Mouse (Mus musculus) heart, adult 8-10 months (tissue): ENCODE measurements around the gene Slc13a4. TPM values are rescaled to one million over a fixed set of nuclear protein-coding genes. Genes with fewer than 3 reads are reported as not detected.
A peak's percentile ranks its signal among the peaks of the same experiment; 100 is the strongest.

Experiments
- DNase-seq: peaks from one replicate; pipeline ENCODE4 v3.0.0; 2022; ENCODE audit warnings: low spot score
- total RNA-seq, 4 experiments: library from RNA; stranded (reverse); gene quantifications; 2 replicates each; pipeline ENCODE4 v1.2.4; 2022

The Slc13a4 gene
- total RNA-seq, 4 experiments from 2014 or later, result 0.14 to 0.37 TPM; not detected in 2

GRCm38 (mm10) chr6:35303355-35303900, 4.5 kb downstream of the Slc13a4 start:
- DNase-seq, result no peak

- no peak for DNase-seq
These were observed 5.3 kb downstream of the Slc13a4 start for GRCm38 (mm10) chr6:35302581-35302980.

GRCm38 (mm10) chr6:35298323-35298722, 9.6 kb downstream of the Slc13a4 start:
- peak; percentile 19 for DNase-seq

- DNase-seq, result no peak
These were observed 10.3 kb downstream of the Slc13a4 start for GRCm38 (mm10) chr6:35297516-35298227.

GRCm38 (mm10) chr6:35297001-35297400, 10.9 kb downstream of the Slc13a4 start:
- peak; percentile 70 for DNase-seq

GRCm38 (mm10) chr6:35294964-35295363, 13.0 kb downstream of the Slc13a4 start:
- no peak for DNase-seq

GRCm38 (mm10) chr6:35289676-35290075, 18.3 kb downstream of the Slc13a4 start:
- no peak for DNase-seq

- no peak for DNase-seq
These were observed 19.0 kb downstream of the Slc13a4 start for GRCm38 (mm10) chr6:35288920-35289319.

- peak; percentile 48 for DNase-seq
These were observed 19.7 kb downstream of the Slc13a4 start for GRCm38 (mm10) chr6:35288114-35288761.

- no peak for DNase-seq
These were observed 28.6 kb downstream of the Slc13a4 start for GRCm38 (mm10) chr6:35279306-35279705.

- DNase-seq, result no peak
These were observed 29.9 kb downstream of the Slc13a4 start for GRCm38 (mm10) chr6:35277903-35278587.

GRCm38 (mm10) chr6:35273391-35274082, 34.4 kb downstream of the Slc13a4 start:
- DNase-seq, result no peak

GRCm38 (mm10) chr6:35271868-35272765, 35.8 kb downstream of the Slc13a4 start:
- no peak for DNase-seq

- DNase-seq, result no peak
These were observed 36.7 kb downstream of the Slc13a4 start for GRCm38 (mm10) chr6:35271094-35271855.

GRCm38 (mm10) chr6:35269643-35270042, 38.3 kb downstream of the Slc13a4 start:
- no peak for DNase-seq

GRCm38 (mm10) chr6:35268711-35269110, 39.2 kb downstream of the Slc13a4 start:
- DNase-seq, result no peak

- DNase-seq, result no peak
These were observed 42.2 kb downstream of the Slc13a4 start for GRCm38 (mm10) chr6:35265580-35266278.

GRCm38 (mm10) chr6:35260531-35260930, 47.4 kb downstream of the Slc13a4 start:
- DNase-seq, result no peak

GRCm38 (mm10) chr6:35259526-35259925, 48.4 kb downstream of the Slc13a4 start:
- DNase-seq, result no peak
